Mouse (Mus musculus): Measurements from ENCODE around the gene Zfp36l1.

Zfp36l1 gene

DNA sequence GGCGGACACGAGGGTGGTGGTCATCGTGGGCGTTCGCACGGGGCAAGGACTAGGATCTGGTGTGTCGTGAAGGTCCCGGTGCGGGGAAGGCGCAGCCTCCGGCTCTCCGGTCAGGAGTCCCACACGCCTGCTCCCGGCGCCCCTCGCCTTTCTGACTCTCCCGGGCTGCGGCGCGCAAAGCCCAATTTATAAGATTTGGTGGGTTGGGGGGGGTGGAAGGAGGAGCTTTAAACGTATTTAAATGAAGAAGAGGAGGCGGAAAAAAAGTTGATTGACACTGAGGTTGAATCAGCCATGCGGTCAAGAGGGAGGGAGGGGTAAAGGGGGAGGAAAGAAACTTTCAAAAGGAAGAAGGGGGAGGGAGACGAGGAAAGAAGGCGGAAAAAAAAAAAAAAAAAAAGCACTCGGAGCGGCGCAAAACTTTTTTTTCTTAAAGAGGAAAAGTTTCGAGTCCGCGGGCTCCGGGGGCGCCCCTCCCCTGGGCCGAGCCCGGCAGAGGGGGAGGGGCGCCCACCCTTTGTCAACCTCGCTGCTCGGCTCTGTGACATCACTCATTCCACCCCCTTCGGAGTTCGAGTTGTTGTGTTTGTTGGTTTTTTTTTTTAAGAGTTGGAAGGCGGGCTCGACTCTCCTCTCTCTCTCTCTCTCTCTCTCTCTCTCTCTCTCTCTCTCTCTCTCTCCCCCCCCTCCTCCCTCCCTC is at the start of gene Zfp36l1:
Zfp36l1 (minus strand) TSS at position 162 of the 700 bp plus-strand sequence.
- peak; percentile 70 for DNase-seq

DNA sequence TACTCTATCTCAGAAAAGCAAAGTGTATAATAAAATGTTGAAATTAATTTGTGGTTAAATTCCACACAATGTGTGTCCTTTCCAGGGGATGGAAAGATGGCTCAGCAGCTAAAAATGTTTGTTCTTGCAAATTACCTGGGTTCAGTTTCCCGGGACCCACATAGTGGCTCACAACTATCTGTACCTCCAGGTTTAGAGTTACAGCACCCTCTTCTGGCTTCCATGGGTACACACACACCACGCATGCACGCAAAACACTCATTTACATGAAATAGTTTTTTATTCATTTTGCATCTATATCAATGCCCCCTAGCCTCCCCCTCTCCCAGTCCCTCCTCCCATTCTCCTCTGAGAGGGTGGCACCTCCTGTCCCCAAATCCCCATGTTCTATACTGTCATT is 49.6 kb upstream of the Zfp36l1 start:
- no peak for DNase-seq

- DNase-seq = no peak
Observed at GRCm38 (mm10) chr12:80157675-80158074, 44.9 kb upstream of the Zfp36l1 start.

DNA sequence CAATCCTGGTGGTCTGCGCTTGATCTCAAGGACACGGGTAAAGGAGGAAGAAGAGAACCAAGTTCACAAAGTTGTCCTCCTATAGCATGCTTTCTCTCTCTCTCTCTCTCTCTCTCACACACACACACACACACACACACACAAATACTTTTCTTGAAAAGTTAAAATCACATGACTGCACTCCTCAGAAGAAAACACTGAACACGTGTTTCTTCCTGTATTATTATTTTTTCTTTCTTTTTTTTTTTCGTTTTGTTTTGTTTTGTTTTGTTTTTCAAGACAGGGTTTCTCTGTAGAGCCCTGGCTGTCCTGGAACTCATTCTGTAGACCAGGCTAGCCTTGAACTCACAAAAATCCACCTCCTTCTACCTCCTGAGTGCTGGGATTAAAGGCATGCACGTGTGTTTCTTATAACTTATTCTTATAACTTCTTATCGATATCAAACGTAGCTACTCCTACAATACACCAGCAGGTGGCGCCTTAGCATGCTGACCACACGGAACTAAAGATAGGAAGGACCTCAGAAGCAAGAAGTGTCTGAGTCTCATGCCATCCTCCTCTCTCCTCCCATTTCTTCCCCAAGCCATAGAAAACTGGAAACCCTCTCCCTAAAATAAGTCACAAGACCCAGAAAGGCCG is 41.0 kb upstream of the Zfp36l1 start:
- peak; percentile 65 for DNase-seq

DNA sequence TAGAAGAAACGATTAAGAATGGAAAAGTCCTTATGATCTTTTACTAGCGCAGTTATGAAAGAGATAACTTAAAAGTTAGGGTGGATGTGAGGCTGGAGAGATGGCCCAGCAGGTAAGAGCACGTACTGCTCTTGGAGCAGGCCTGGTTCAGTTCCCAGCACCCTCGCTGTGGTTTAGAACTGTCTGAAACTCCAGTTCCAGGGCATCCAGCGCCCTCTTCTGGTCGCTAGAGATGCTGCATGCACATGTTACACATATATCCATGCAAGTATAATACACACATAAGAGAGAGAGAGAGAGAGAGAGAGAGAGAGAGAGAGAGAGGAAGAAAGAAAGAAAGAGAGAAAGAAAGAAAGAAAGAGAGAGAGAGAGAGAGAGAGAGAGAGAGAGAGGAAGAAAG is 40.3 kb upstream of the Zfp36l1 start:
- no peak for DNase-seq

GRCm38 (mm10) chr12:80151821-80152220 is 39.0 kb upstream of the Zfp36l1 start:
- DNase-seq = no peak

DNA sequence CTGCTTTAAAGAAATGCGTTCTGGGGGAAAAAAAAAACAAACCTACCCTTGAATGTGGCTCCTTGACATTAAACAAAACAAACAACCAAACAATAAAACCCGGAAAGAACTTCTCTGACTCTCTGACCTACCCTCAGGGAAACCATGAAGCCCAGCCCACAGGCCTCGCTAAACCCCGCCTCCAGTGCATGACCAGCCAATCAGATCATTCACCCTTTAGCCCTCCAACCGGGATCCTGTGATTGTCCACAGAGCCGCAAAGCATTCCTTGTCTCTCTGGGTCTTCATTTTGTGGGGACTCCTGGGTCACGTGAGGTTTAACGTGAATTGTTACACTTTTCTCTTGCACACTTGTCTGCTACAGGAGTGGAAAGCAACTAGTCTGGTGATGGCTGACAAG is 37.8 kb upstream of the Zfp36l1 start:
- no peak for DNase-seq

- DNase-seq = no peak
Observed at GRCm38 (mm10) chr12:80147563-80148214, 34.9 kb upstream of the Zfp36l1 start.

GRCm38 (mm10) chr12:80146227-80147223 is 33.7 kb upstream of the Zfp36l1 start:
- DNase-seq = peak; percentile 88

DNA sequence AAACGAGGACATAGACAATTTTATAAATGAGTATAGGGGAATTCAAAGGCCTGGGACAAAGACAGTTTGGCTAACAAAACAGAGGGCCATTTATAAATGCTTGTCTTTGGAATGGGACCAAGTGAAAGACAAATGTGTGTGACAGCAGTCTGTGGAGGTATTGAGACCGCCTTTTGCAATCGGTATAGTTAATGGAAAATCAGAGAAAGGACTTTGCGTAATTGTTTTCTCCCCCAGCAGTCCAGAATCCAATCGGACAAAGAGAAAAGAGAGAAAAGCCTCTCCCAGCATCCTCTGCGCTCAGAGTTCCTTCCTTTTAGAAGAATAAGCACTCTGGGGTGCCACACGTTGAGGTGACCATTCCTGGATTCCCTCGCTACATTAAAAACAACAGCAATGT is 32.6 kb upstream of the Zfp36l1 start:
- no peak for DNase-seq

DNA sequence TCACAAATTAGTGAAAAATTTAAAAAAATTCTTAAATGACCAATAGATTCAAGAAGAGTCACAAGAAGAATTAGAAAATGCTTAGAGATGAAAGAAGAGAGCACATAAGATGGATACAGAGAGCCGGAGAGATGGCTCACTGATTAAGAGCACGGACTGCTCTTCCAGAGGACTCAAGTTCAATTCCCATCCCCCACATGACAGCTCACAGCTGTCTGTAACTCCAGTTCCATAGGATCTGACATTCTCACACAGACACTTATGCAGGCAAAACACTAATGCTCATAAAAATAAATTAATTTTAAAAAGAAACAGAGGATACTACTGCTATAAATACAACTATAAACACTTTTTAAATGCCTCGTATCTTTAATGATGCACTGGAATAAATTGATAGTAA is 32.0 kb upstream of the Zfp36l1 start:
- no peak for DNase-seq

DNA sequence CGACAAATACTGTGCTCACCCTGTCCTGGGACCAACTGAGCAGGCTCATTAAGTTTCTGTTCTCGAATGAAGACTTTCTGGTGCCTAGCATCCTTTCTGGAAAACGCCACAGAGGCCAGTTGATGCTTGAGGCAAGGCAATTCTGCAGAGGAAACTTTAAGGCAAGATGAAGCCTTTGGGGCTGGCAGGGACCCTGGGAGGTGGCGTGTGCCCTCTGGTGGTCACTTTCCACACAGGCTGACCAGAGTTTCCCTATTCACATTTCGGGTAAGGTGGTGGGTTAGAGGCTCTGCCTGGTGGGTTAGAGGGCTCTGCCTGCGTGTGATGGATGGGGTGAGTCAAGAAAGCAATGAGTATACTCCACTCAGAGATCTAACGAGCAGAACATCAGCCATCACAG is 28.7 kb upstream of the Zfp36l1 start:
- peak; percentile 75 for DNase-seq

GRCm38 (mm10) chr12:80141011-80141410 is 28.2 kb upstream of the Zfp36l1 start:
- DNase-seq = no peak

DNA sequence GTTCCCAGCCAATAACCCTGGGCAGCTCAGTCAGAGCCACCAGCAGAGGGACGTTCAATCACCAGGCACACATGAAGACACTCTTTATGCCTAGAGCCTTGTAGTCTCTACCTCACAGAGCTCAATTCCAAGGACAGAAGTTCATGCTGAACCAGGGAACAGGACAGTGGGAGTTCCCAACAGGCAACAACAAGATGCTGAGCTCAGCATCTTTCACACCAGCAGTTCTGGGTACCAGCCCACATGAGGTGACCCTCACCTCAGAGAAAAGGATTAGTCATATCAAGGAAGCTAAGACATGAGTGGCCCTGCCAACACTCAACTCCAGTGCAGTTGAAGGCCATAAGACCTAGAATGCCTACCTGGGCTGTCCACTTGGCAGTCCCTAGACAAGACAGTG is 24.9 kb upstream of the Zfp36l1 start:
- DNase-seq = no peak

DNA sequence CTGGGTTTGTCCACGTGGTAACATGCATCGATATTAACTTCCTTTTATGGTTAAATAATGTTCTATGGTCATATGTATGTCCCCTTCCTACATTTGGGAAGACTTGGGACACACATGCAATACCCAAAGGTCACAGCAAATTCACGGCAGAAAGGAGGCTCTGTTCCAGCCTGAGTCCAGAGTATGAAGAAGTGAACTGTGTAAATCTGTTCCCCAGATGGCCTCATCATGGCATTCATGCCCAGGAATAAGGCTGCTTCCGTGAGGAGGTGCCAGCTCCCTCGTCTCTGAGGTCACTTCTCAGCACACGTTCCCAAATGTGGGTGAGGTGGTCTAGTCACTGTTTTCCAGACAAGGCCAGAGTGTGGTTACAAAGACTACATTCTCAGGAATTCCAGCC is 24.4 kb upstream of the Zfp36l1 start:
- no peak for DNase-seq

DNA sequence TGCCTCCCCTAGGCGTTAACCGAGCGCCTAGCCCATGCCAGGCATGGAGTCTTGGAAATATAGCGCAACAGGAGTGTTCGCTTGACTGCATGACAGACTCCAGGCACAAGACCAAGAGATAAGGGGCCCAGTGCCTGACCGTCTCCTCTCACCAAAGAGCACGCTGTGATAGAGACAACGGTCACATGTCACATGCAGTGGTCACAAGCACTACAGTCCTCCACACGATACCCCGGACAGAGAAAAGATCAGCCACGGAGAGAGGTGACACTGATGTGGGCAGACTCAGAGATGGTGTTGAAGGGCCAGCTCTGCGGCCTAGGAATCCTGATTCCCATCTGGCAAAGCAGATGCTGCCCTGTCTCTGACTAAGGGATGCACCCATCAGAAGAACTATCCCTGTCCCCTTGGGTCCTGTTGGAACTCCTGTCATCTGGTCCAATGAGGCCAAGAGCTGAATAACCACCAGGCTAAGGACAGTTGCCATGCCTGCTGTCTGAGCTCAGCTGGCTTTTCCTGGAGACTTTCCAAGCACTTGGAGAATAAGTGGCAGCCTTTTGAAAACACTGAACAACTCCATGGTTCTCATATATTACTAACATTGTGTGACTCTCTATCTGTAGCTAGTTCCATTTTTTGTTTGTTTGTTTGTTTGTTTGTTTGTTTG is 23.6 kb upstream of the Zfp36l1 start:
- no peak for DNase-seq

DNA sequence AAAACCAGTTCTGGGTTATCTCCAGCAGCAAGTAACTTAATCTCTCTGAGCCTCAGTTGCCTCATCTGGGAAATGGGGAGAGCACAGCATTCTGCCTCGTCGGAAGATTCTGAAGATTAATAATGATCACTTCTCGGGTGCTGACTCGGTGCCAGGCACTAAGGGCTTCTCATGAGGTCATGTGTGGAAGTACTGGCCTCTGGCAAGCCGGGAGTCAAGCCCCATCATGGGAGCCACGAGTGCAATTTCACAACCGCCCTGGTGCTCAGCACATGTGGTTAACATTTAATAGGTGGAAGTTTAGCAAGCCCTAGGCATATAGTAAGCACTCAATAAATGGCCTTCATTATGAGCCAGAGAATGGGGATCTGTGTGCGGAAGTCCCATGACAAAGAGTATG is 22.4 kb upstream of the Zfp36l1 start:
- DNase-seq = no peak

DNA sequence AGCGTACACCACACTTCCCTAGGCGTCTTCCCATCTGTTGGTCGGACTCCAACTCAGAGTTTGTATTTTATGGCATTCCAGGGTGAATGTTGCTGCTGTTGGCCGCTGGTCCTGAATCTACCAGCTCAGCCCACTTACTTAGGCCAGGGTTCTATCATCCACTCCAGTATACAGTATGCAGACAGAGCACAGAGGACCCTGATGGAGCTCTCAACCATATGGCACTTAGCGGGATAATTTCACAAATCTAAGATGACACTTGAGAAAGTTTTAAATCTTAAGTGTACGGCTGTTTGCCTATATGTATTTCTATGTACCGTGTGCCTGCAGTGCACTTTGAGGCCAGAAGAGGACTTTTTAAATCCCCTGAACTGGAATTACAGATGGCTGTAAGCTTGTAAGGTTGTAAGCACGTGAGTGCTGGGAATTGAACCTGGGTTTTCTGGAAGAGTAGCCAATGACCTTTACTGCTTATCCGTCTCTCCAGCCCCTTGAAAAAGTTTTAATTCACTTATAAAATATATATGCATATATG is 20.3 kb upstream of the Zfp36l1 start:
- DNase-seq = no peak

GRCm38 (mm10) chr12:80132250-80133003 is 19.6 kb upstream of the Zfp36l1 start:
- DNase-seq = peak; percentile 75

- no peak for DNase-seq
Observed at GRCm38 (mm10) chr12:80131359-80132249, 18.8 kb upstream of the Zfp36l1 start.

Measured in right cerebral cortex, postnatal 4 days (tissue).